In genomic region chr2:6192820-6193590, GRCm38 (mm10) we compare ENCODE assay signal across 8 mouse cellular contexts. TPM values are rescaled to one million over a fixed set of nuclear protein-coding genes. Genes with fewer than 3 reads are reported as not detected.
A peak's percentile ranks its signal among the peaks of the same experiment; 100 is the strongest.
DNase-seq lines count a peak whose midpoint lies in the region; ATAC-seq and TF ChIP-seq lines count a peak whose summit lies in the region.

No protein-coding gene starts in this region.

- peaks cover 4 to 41% of the 10 kb centered on the region in 2 experiments for H3K36me3 ChIP-seq in CH12.LX (replicated peaks in 1 of 2; ENCODE audit: control insufficient read depth in 1 of 2, insufficient read depth in 1 of 2, low read length in 1 of 2)
- no peaks in the 10 kb centered on the region for H3K36me3 ChIP-seq in embryonic facial prominence, embryonic 14.5 days (ENCODE audit: control insufficient read depth, insufficient read depth, low read length)
- no peaks in the 10 kb centered on the region for H3K36me3 ChIP-seq in heart, embryonic 12.5 days
- no peaks in the 10 kb centered on the region for H3K36me3 ChIP-seq in kidney, embryonic 14.5 days (ENCODE audit: control insufficient read depth, insufficient read depth, low read length)
- H3K36me3 ChIP-seq in liver, adult 2 months (ENCODE audit: control insufficient read depth, insufficient read depth, low read length): no peaks in the 10 kb centered on the region

- in situ Hi-C loops in CH12.LX (cut with MboI; ENCODE audit: low pct_ligation_motif_present, low pct_unique_long_range_greater_than_20kb, low sequenced_read_pairs): no loop called here

- no peak for TF ChIP-seq POLR2A in CH12.LX (IDR thresholded peaks at IDR 0.05; ENCODE audit: low read depth, low read length)
- TF ChIP-seq POLR2A in bone marrow, adult 2 months (IDR thresholded peaks at IDR 0.05; ENCODE audit: borderline replicate concordance, control insufficient read depth, low read depth, low read length): no peak
- no peak for TF ChIP-seq POLR2A in liver, adult 2 months (IDR thresholded peaks at IDR 0.05; ENCODE audit: extremely low read depth, insufficient read depth, low read length)

- H3K79me2 ChIP-seq in CH12.LX (replicated peaks; ENCODE audit: control insufficient read depth, extremely low read depth, insufficient read depth, poor library complexity, severe bottlenecking): no peaks in the 10 kb centered on the region
- H3K79me2 ChIP-seq in liver, adult 2 months (ENCODE audit: control insufficient read depth, insufficient read depth, low read length): no peaks in the 10 kb centered on the region

- whole genome bisulfite sequencing in bone marrow, adult 2 months: 67% methylated on average over 20 of the region's 20 CpGs
- WGBS in embryonic facial prominence, embryonic 14.5 days: 65% methylated on average over 20 of the region's 20 CpGs
- 67% methylated on average over 20 of the region's 20 CpGs for WGBS in heart, embryonic 12.5 days
- 77% methylated on average over 20 of the region's 20 CpGs for WGBS in kidney, embryonic 14.5 days
- 62% methylated on average over 20 of the region's 20 CpGs for WGBS in liver, adult 2 months

- H3K9ac ChIP-seq in CH12.LX (ENCODE audit: insufficient read depth, low read depth): no peak overlapping the region
- H3K9ac ChIP-seq in embryonic facial prominence, embryonic 14.5 days (ENCODE audit: low read depth, low read length): no peak overlapping the region
- no peak overlapping the region for H3K9ac ChIP-seq in heart, embryonic 12.5 days
- no peak overlapping the region for H3K9ac ChIP-seq in kidney, embryonic 14.5 days (ENCODE audit: low read depth, low read length)
- H3K9ac ChIP-seq in liver, adult 2 months (ENCODE audit: low read depth, low read length): no peak overlapping the region

- H3K9me3 ChIP-seq in CH12.LX (replicated peaks; ENCODE audit: low read length): no peaks in the 10 kb centered on the region
- no peaks in the 10 kb centered on the region for H3K9me3 ChIP-seq in embryonic facial prominence, embryonic 14.5 days (ENCODE audit: control insufficient read depth, low read length)
- no peaks in the 10 kb centered on the region for H3K9me3 ChIP-seq in heart, embryonic 12.5 days (replicated peaks)
- H3K9me3 ChIP-seq in kidney, embryonic 14.5 days (ENCODE audit: control insufficient read depth, low read length): no peaks in the 10 kb centered on the region

- H3K4me3 ChIP-seq in CH12.LX (replicated peaks in 1 of 3; ENCODE audit: low read depth in 2 of 3, low read length in 2 of 3, poor library complexity in 1 of 3): no peak overlapping the region
- no peak overlapping the region for H3K4me3 ChIP-seq in bone marrow, adult 2 months (replicated peaks; ENCODE audit: control insufficient read depth, low read depth, low read length)
- H3K4me3 ChIP-seq in embryonic facial prominence, embryonic 14.5 days (ENCODE audit: low read depth, low read length): no peak overlapping the region
- H3K4me3 ChIP-seq in heart, embryonic 12.5 days: no peak overlapping the region
- H3K4me3 ChIP-seq in kidney, embryonic 14.5 days (ENCODE audit: low read length): no peak overlapping the region
- H3K4me3 ChIP-seq in liver, adult 2 months (ENCODE audit: insufficient read depth, low read depth, low read length): no peak overlapping the region

- H3K27me3 ChIP-seq in CH12.LX (replicated peaks): no peaks in the 10 kb centered on the region
- H3K27me3 ChIP-seq in embryonic facial prominence, embryonic 14.5 days (replicated peaks; ENCODE audit: control insufficient read depth, insufficient read depth, low read length): no peaks in the 10 kb centered on the region
- H3K27me3 ChIP-seq in heart, embryonic 12.5 days (replicated peaks): peaks cover 5% of the 10 kb centered on the region; the same call in 1 of the 2 replicates
- H3K27me3 ChIP-seq in kidney, embryonic 14.5 days (ENCODE audit: control insufficient read depth, insufficient read depth, low read length): no peaks in the 10 kb centered on the region
- no peaks in the 10 kb centered on the region for H3K27me3 ChIP-seq in liver, adult 2 months (ENCODE audit: control insufficient read depth, insufficient read depth, low read length)

- peak; percentile 70 for DNase-seq in CH12.LX (ENCODE audit: extremely low read depth)
- DNase-seq in embryonic facial prominence, embryonic 14.5 days (ENCODE audit: low spot score): peak; percentile 87
- DNase-seq in liver, adult 2 months (ENCODE audit: extremely low read depth, low read depth, low spot score): peak; percentile 80
- peak; percentile 57 for DNase-seq in naive thymus-derived CD4-positive, alpha-beta T cell, adult 2 months (ENCODE audit: low read depth)
- peak; percentile 24 for DNase-seq in testis, postnatal 14 days (ENCODE audit: low spot score)

- no peak overlapping the region for H3K4me2 ChIP-seq in CH12.LX (ENCODE audit: insufficient read depth, low read depth, poor library complexity, severe bottlenecking)
- H3K4me2 ChIP-seq in embryonic facial prominence, embryonic 14.5 days (ENCODE audit: low read depth, low read length): no peak overlapping the region
- H3K4me2 ChIP-seq in heart, embryonic 12.5 days: no peak overlapping the region
- H3K4me2 ChIP-seq in kidney, embryonic 14.5 days (replicated peaks; ENCODE audit: low read depth, low read length): no peak overlapping the region

- H3K27ac ChIP-seq in CH12.LX (ENCODE audit: insufficient read depth, low read depth): no peak overlapping the region
- H3K27ac ChIP-seq in bone marrow, adult 2 months (ENCODE audit: control insufficient read depth, insufficient read depth, low read depth, low read length, poor library complexity): no peak overlapping the region
- no peak overlapping the region for H3K27ac ChIP-seq in embryonic facial prominence, embryonic 14.5 days (replicated peaks; ENCODE audit: low read depth, low read length)
- H3K27ac ChIP-seq in heart, embryonic 12.5 days (ENCODE audit: poor library complexity, severe bottlenecking): no peak overlapping the region
- no peak overlapping the region for H3K27ac ChIP-seq in kidney, embryonic 14.5 days (ENCODE audit: low read depth, low read length)
- H3K27ac ChIP-seq in liver, adult 2 months (replicated peaks; ENCODE audit: insufficient read depth, low read depth, low read length): peak overlapping the region; percentile 37

- dilution Hi-C loops in CH12.LX (cut with MboI; ENCODE audit: extremely low pct_ligation_motif_present, extremely low pct_unique_long_range_greater_than_20kb, low sequenced_read_pairs): no loop called here

- TF ChIP-seq RAD21 in CH12.LX (IDR thresholded peaks at IDR 0.05; ENCODE audit: low read depth, low read length): peak; percentile 93

- peak; percentile 50; the same call in 1 of the 2 replicates for ATAC-seq in embryonic facial prominence, embryonic 14.5 days (ENCODE audit: low read depth)
- ATAC-seq in heart, embryonic 12.5 days (ENCODE audit: insufficient number of reproducible peaks, low FRiP score): peak; percentile 59; the same call in 1 of the 2 replicates
- ATAC-seq in kidney, embryonic 14.5 days (ENCODE audit: low FRiP score, low TSS enrichment): 0 out of 2 replicates have a peak, but pooled peaks have one; percentile 14

- no peak for TF ChIP-seq EP300 in CH12.LX (IDR thresholded peaks at IDR 0.05; ENCODE audit: low read length)

- H3K4me1 ChIP-seq in CH12.LX (ENCODE audit: control insufficient read depth in 1 of 2, insufficient read depth in 2 of 2): peaks cover 3 to 24% of the 10 kb centered on the region in 2 experiments; a peak in 3 of 4 replicates
- H3K4me1 ChIP-seq in bone marrow, adult 2 months (ENCODE audit: control insufficient read depth, insufficient read depth, low read length): peaks cover 3% of the 10 kb centered on the region; the same call in 1 of the 2 replicates
- peaks cover 12% of the 10 kb centered on the region for H3K4me1 ChIP-seq in embryonic facial prominence, embryonic 14.5 days (ENCODE audit: control insufficient read depth, insufficient read depth, low read length)
- peaks cover 7% of the 10 kb centered on the region for H3K4me1 ChIP-seq in heart, embryonic 12.5 days (replicated peaks)
- peaks cover 4% of the 10 kb centered on the region; the same call in 1 of the 2 replicates for H3K4me1 ChIP-seq in kidney, embryonic 14.5 days (ENCODE audit: control insufficient read depth, insufficient read depth, low read length)
- peaks cover 21% of the 10 kb centered on the region for H3K4me1 ChIP-seq in liver, adult 2 months (ENCODE audit: control insufficient read depth, insufficient read depth, low read length)

- peak; percentile 53 to 84; a peak in 3 of 4 replicates for TF ChIP-seq CTCF in CH12.LX (conservative IDR thresholded peaks at IDR 0.05 in 1 of 2, IDR thresholded peaks at IDR 0.05 in 1 of 2; ENCODE audit: low read depth in 2 of 2, low read length in 2 of 2)
- TF ChIP-seq CTCF in bone marrow, adult 2 months (IDR thresholded peaks at IDR 0.05; ENCODE audit: control insufficient read depth, insufficient read depth, low read length): peak; percentile 35; the same call in 1 of the 2 replicates
- TF ChIP-seq CTCF in liver, adult 2 months (IDR thresholded peaks at IDR 0.05; ENCODE audit: low read depth, low read length): peak; percentile 39

TF ChIP-seq in CH12.LX, 34 proteins besides CTCF, POLR2A, EP300 and RAD21 (continues in another document):
- TF ChIP-seq RCOR1 (conservative IDR thresholded peaks at IDR 0.05; ENCODE audit: low read depth, low read length) (no peak), HCFC1 (IDR thresholded peaks at IDR 0.05; ENCODE audit: low read depth, low read length) (no peak), SMC3 (IDR thresholded peaks at IDR 0.05; ENCODE audit: low read depth, low read length) (peak; percentile 90), MAZ (IDR thresholded peaks at IDR 0.05; ENCODE audit: low read depth, low read length) (no peak), JUND (conservative IDR thresholded peaks at IDR 0.05; ENCODE audit: low read depth, low read length) (no peak), ZMIZ1 (IDR thresholded peaks at IDR 0.05; ENCODE audit: low read depth, low read length) (no peak), USF2 (conservative IDR thresholded peaks at IDR 0.05; ENCODE audit: low read depth, low read length) (no peak), ELF1 (IDR thresholded peaks at IDR 0.05; ENCODE audit: low read depth, low read length) (peak; percentile 31; the same call in 1 of the 2 replicates), ZC3H11A (IDR thresholded peaks at IDR 0.05; ENCODE audit: low read depth, low read length) (peak; percentile 38; the same call in 1 of the 2 replicates), SIN3A (IDR thresholded peaks at IDR 0.05; ENCODE audit: low read length) (no peak)

RNA-seq across cellular contexts. Expression of gene Echdc3, which starts 19.8 kb away (rescaled TPM):
- total RNA-seq in CH12.LX (2012; rRNA removed) (13.6 and 17.4 TPM in 2 replicates), CH12.LX (2014; rRNA removed) (7.7 and 9.2 TPM in 2 replicates)
- polyA plus RNA-seq in CH12.LX (2012; ENCODE audit: insufficient read length, low read depth): 10.6 and 11.5 TPM in 2 replicates
- not detected in 2 replicates for polyA plus RNA-seq in bone marrow, adult 2 months (2011; ENCODE audit: insufficient read depth, insufficient read length, low replicate concordance, missing spikeins)
- polyA plus RNA-seq in embryonic facial prominence, embryonic 14.5 days (2014; fragmentation: Nextera tagmentation; extraction: Ambion mirVana): 3.5 and 4.9 TPM in 2 replicates
- 7.3 and 7.5 TPM in 2 replicates for polyA plus RNA-seq in heart, embryonic 12.5 days (2016; fragmentation: Nextera tagmentation; extraction: Ambion mirVana)
- 7.0 and 7.4 TPM in 2 replicates for polyA plus RNA-seq in kidney, embryonic 14.5 days (2014; fragmentation: Nextera tagmentation; extraction: Ambion mirVana)
- total RNA-seq in liver, adult 2 months (2014; rRNA removed): 101 and 103 TPM in 2 replicates
- polyA plus RNA-seq in liver, adult 2 months (2012; rRNA removed): 125 and 139 TPM in 2 replicates

Comparison
In these comparisons a context has a peak if more than half of its experiments do, and no peak if none do; other contexts are left out.
1. DNase-seq: peak in every context shown above with its lines; median percentile 87 in embryonic facial prominence, embryonic 14.5 days; 80 in liver, adult 2 months; 70 in CH12.LX; 57 in naive thymus-derived CD4-positive, alpha-beta T cell, adult 2 months; 24 in testis, postnatal 14 days.
2. RNA of gene Echdc3, which starts 19.8 kb away (polyA plus RNA-seq): 125 to 139 TPM in liver, adult 2 months; 10.6 to 11.5 TPM in CH12.LX, 7.3 to 7.5 TPM in heart, embryonic 12.5 days, 7.0 to 7.4 TPM in kidney, embryonic 14.5 days, 3.5 to 4.9 TPM in embryonic facial prominence, embryonic 14.5 days and not detected in bone marrow, adult 2 months; every median in the first group is over 10 times any median in the second.
3. Peak in every context shown above with its lines, with median percentiles within 50 percentile points of each other: CTCF ChIP-seq and ATAC-seq.